Mouse (Mus musculus): Measurements from ENCODE around the gene Epha5. TPM values are rescaled to one million over a fixed set of nuclear protein-coding genes. Genes with fewer than 3 reads are reported as not detected.

The Epha5 gene
- polyA plus RNA-seq, 1 experiment from 2014 or later, result 1.8 TPM

DNA sequence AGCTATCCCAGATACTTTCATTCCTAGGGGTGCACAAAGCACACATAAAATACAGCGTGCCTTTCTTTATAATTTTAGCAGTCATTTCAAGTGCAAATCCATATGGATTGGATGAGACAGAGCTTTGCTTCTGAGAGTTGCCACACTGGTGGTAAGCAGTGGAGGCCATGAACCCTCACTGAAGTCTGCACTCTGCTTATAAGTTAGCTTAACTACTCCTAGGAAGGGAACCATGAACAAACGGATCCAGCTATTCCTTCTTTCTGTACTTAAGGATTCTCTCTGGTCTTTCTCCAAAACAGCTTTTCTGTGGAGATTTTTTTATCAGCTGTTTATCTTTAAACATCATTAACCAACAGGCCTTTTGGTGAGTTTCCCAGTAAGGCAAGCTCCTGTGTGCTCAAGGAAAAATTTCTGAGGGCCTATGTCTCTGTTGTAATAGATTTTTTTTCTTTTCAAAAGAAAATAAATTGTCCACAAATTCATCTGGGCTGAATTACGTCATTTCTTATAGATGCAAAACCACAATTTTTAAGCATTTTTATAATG, 127.7 kb downstream of the Epha5 start:
- TF ChIP-seq CTCF (IDR thresholded peaks at IDR 0.05; ENCODE audit: low read depth), result no peak
- TF ChIP-seq EP300 (optimal IDR thresholded peaks at IDR 0.05), result no peak
- no peak overlapping the region for H3K9ac ChIP-seq (ENCODE audit: low read length)
- H3K27me3 ChIP-seq (ENCODE audit: control insufficient read depth, insufficient read depth, low read length), result no peaks in the 10 kb centered on the region
- no peak overlapping the region for H3K4me2 ChIP-seq (replicated peaks; ENCODE audit: low read depth)
- H3K36me3 ChIP-seq (ENCODE audit: control insufficient read depth, insufficient read depth, low read length), result no peaks in the 10 kb centered on the region
- 52% methylated on average over 3 of the region's 3 CpGs for WGBS
- DNase-seq (ENCODE audit: low spot score), result no peak
- no peaks in the 10 kb centered on the region for H3K4me1 ChIP-seq (replicated peaks; ENCODE audit: control insufficient read depth, insufficient read depth)
- H3K27ac ChIP-seq (replicated peaks), result no peak overlapping the region
- ATAC-seq (ENCODE audit: low FRiP score, low TSS enrichment), result no peak
- no peaks in the 10 kb centered on the region for H3K9me3 ChIP-seq (ENCODE audit: control insufficient read depth, low read length)
- no peak overlapping the region for H3K4me3 ChIP-seq (ENCODE audit: low read depth, low read length)

DNA sequence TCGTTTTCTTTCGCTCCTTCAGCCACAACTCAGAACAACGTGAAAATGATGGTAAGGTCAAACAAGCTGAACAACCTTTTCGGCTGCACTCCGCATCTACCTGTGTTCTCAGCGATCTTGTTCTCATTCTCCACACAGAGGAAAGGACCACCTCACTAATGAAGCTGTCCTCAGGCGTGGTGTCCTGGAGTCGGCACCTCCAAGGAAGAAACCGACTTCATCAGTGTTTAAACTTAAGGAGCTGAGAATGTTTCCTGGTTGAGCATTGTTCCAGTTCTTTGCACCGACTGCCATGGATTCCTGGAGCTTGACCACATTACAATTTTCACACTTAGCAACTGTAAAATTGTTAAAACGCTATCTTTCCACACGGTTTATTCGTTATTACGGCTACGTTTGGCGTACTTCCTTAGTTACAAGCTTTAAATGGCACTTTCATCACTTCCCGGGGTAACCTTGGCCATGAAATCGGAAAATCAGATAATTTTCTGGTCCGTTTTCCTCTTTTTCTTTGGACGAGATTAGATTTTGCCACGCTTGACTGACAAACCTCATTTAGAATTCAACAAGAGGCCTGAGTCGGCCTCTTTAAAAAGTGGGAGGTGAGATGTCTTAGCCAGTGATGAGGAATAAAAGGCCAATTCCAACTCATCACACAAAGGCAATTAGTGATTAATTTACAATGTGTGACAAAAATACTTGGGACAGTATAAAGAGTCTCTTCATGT, 135.7 kb downstream of the Epha5 start:
- Histone ChIP-seq H3K4me3 (ENCODE audit: low read depth, low read length) (no peak overlapping the region), H3K4me2 (replicated peaks; ENCODE audit: low read depth) (no peak overlapping the region), H3K9ac (ENCODE audit: low read length) (no peak overlapping the region), H3K27me3 (ENCODE audit: control insufficient read depth, insufficient read depth, low read length) (no peaks in the 10 kb centered on the region), H3K9me3 (ENCODE audit: control insufficient read depth, low read length) (no peaks in the 10 kb centered on the region), H3K4me1 (replicated peaks; ENCODE audit: control insufficient read depth, insufficient read depth) (no peaks in the 10 kb centered on the region), H3K36me3 (ENCODE audit: control insufficient read depth, insufficient read depth, low read length) (no peaks in the 10 kb centered on the region), H3K27ac (replicated peaks) (no peak overlapping the region)
- TF ChIP-seq CTCF (IDR thresholded peaks at IDR 0.05; ENCODE audit: low read depth) (no peak), EP300 (optimal IDR thresholded peaks at IDR 0.05) (no peak)
- DNase-seq (ENCODE audit: low spot score) (no peak), ATAC-seq (ENCODE audit: low FRiP score, low TSS enrichment) (no peak)
- 87% methylated on average over 22 of the region's 22 CpGs for WGBS

DNA sequence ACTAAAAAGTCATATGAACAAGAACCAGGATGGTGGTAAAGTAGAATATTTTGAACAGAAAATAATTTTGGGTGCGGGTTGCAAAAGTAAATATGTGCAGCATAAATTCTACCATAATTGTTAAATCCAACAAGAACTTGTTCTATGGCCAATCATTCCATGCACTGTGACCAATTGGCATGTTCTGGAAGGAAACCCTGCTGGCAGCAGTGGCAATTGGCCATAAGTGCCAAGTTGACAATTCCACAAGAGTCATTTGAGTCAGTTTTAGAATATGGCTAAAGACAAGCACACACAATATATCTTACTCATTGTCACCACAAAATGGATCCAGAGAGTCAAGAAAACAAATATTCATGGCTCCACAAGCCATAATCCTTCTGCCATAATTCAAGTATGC, 140.2 kb downstream of the Epha5 start:
- DNase-seq (ENCODE audit: low spot score) (no peak), ATAC-seq (ENCODE audit: low FRiP score, low TSS enrichment) (no peak)
- H3K4me1 ChIP-seq (replicated peaks; ENCODE audit: control insufficient read depth, insufficient read depth), result no peaks in the 10 kb centered on the region
- H3K4me2 ChIP-seq (replicated peaks; ENCODE audit: low read depth), result no peak overlapping the region
- H3K36me3 ChIP-seq (ENCODE audit: control insufficient read depth, insufficient read depth, low read length), result no peaks in the 10 kb centered on the region
- H3K9ac ChIP-seq (ENCODE audit: low read length), result no peak overlapping the region
- no peaks in the 10 kb centered on the region for H3K9me3 ChIP-seq (ENCODE audit: control insufficient read depth, low read length)
- H3K4me3 ChIP-seq (ENCODE audit: low read depth, low read length), result no peak overlapping the region
- no peak for TF ChIP-seq CTCF (IDR thresholded peaks at IDR 0.05; ENCODE audit: low read depth)
- no peak for TF ChIP-seq EP300 (optimal IDR thresholded peaks at IDR 0.05)
- no peak overlapping the region for H3K27ac ChIP-seq (replicated peaks)
- WGBS, result 88% methylated on average over 1 of the region's 1 CpGs
- H3K27me3 ChIP-seq (ENCODE audit: control insufficient read depth, insufficient read depth, low read length), result no peaks in the 10 kb centered on the region

DNA sequence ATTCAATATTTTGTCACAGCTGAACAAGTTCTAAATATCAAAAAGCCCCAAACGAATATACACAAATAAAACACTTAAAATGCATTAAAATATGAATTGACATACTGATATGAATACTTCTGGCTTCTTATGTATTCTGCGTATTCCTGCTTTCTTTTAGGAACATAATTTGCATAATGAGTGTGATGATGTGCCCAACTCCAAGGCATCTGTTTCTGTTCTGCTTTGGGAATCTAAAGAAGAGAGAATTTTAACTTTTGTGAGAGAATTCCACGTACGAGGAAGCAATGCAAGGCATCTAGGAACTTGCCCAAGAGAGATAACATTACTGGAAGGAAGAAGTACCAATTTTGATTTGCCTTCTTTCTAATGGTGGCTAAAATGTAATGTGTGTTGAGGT, 151.8 kb downstream of the Epha5 start:
- H3K4me3 ChIP-seq (ENCODE audit: low read depth, low read length), result no peak overlapping the region
- WGBS, result 71% methylated on average over 4 of the region's 4 CpGs
- no peaks in the 10 kb centered on the region for H3K36me3 ChIP-seq (ENCODE audit: control insufficient read depth, insufficient read depth, low read length)
- ATAC-seq (ENCODE audit: low FRiP score, low TSS enrichment), result no peak
- H3K27ac ChIP-seq (replicated peaks), result no peak overlapping the region
- DNase-seq (ENCODE audit: low spot score), result no peak
- no peaks in the 10 kb centered on the region for H3K9me3 ChIP-seq (ENCODE audit: control insufficient read depth, low read length)
- no peak for TF ChIP-seq CTCF (IDR thresholded peaks at IDR 0.05; ENCODE audit: low read depth)
- H3K4me1 ChIP-seq (replicated peaks; ENCODE audit: control insufficient read depth, insufficient read depth), result no peaks in the 10 kb centered on the region
- H3K27me3 ChIP-seq (ENCODE audit: control insufficient read depth, insufficient read depth, low read length), result no peaks in the 10 kb centered on the region
- no peak overlapping the region for H3K4me2 ChIP-seq (replicated peaks; ENCODE audit: low read depth)
- H3K9ac ChIP-seq (ENCODE audit: low read length), result no peak overlapping the region

DNA sequence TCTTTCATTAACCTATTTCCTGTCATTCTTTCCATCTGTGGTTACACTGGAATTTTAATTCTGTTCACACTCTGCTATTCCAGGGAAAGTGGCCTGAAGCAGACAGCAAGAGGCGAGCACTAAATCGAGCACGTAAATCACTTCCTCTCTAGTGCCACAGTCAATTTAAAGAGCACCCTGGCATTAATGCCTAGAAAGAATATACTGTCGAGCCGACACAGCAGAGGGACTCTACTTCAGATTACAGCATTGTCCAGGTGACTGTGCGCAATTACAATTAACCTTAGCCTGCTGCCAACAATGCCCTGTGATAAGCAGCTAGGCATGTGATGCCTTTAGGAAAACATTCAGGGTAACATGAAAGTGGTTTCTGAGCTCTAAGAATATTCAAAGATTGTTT, 153.2 kb downstream of the Epha5 start:
- Histone ChIP-seq H3K36me3 (ENCODE audit: control insufficient read depth, insufficient read depth, low read length) (no peaks in the 10 kb centered on the region), H3K9ac (ENCODE audit: low read length) (no peak overlapping the region), H3K4me2 (replicated peaks; ENCODE audit: low read depth) (no peak overlapping the region), H3K27ac (replicated peaks) (no peak overlapping the region), H3K9me3 (ENCODE audit: control insufficient read depth, low read length) (no peaks in the 10 kb centered on the region), H3K4me3 (ENCODE audit: low read depth, low read length) (no peak overlapping the region), H3K27me3 (ENCODE audit: control insufficient read depth, insufficient read depth, low read length) (no peaks in the 10 kb centered on the region), H3K4me1 (replicated peaks; ENCODE audit: control insufficient read depth, insufficient read depth) (no peaks in the 10 kb centered on the region)
- ATAC-seq (ENCODE audit: low FRiP score, low TSS enrichment), result no peak
- 49% methylated on average over 6 of the region's 6 CpGs for WGBS
- TF ChIP-seq CTCF (IDR thresholded peaks at IDR 0.05; ENCODE audit: low read depth) (no peak), EP300 (optimal IDR thresholded peaks at IDR 0.05) (no peak)
- DNase-seq (ENCODE audit: low spot score), result no peak

DNA sequence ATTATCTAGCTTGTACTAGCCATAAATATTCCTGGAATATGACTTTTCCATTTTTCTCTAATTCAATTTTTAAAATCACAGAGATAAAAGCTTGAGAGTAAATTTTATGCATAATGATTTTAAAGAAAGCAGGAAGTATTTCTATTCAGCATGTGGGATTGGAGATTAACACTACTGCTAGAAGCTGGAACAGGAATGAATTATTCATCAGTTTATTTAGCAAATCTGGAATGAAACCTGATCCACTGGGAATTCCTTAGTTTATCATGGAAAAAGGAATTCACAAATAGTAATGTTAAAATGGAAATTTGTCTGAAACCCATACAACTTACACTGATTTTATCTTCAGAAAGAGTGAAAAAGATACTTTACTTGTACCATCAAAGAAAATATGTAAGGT, 187.2 kb downstream of the Epha5 start:
- TF ChIP-seq CTCF (IDR thresholded peaks at IDR 0.05; ENCODE audit: low read depth) (no peak), EP300 (optimal IDR thresholded peaks at IDR 0.05) (no peak)
- H3K27ac ChIP-seq (replicated peaks), result no peak overlapping the region
- no peaks in the 10 kb centered on the region for H3K9me3 ChIP-seq (ENCODE audit: control insufficient read depth, low read length)
- no peak overlapping the region for H3K4me3 ChIP-seq (ENCODE audit: low read depth, low read length)
- H3K27me3 ChIP-seq (ENCODE audit: control insufficient read depth, insufficient read depth, low read length), result no peaks in the 10 kb centered on the region
- DNase-seq (ENCODE audit: low spot score) (no peak), ATAC-seq (ENCODE audit: low FRiP score, low TSS enrichment) (no peak)
- no peaks in the 10 kb centered on the region for H3K4me1 ChIP-seq (replicated peaks; ENCODE audit: control insufficient read depth, insufficient read depth)
- no peak overlapping the region for H3K4me2 ChIP-seq (replicated peaks; ENCODE audit: low read depth)
- H3K36me3 ChIP-seq (ENCODE audit: control insufficient read depth, insufficient read depth, low read length), result no peaks in the 10 kb centered on the region
- H3K9ac ChIP-seq (ENCODE audit: low read length), result no peak overlapping the region

All from stomach, postnatal 0 days (tissue).